Mouse (Mus musculus) splenic B cell, adult 2 months (primary cell): ENCODE results near the gene Pdlim5.

Experiments used
- DNase-seq: peaks from one replicate; pipeline ENCODE4 v3.0.0-alpha.2; 2011; ENCODE audit warnings: low read depth, low spot score
- H3K27me3 ChIP-seq: 2 replicates; pipeline ENCODE4 v1.6.1; 2012; ENCODE audit warnings: mild to moderate bottlenecking, low read length, moderate library complexity, mixed read lengths; ENCODE audit not compliant: control insufficient read depth, poor library complexity, insufficient read depth, severe bottlenecking
- H3K36me3 ChIP-seq: 2 replicates; pipeline ENCODE4 v1.6.1; 2012; ENCODE audit warnings: mild to moderate bottlenecking, low read length, moderate library complexity, mixed read lengths; ENCODE audit not compliant: control insufficient read depth, poor library complexity, insufficient read depth, severe bottlenecking

The Pdlim5 gene

DNA sequence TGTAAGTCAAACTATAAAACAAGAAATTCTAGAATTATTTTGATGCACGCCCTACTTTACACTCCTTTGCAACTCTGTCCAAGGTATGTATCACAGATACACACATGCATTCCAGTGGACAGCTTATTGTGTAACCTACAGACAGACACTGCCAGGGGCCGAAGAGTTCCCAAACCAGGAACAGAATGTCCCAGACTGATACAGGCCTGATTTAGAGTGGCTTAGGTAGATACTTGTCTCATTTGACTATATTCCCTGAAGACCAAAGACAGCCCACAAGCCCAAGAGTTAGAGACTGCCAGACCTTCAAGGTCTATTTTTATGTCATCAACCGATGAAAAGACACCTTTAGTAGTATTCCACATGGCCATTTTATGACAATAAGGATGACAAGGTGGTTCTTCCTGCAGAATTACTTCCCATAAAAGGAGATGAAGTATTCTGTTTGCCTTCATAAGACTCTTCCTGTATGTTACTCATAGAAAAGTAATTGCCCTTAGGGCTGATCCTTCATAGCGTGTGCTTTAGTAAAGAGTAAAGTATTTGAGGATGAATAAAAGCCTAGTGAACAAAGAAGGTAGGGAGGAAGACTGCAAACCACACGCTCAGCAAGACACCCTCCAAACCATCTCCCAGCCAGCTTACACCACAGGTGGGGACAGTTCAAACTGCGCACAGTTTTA, 22.9 kb downstream of the Pdlim5 start:
- Histone ChIP-seq H3K27me3 (no peaks in the 10 kb centered on the region), H3K36me3 (no peaks in the 10 kb centered on the region)
- DNase-seq = no peak

DNA sequence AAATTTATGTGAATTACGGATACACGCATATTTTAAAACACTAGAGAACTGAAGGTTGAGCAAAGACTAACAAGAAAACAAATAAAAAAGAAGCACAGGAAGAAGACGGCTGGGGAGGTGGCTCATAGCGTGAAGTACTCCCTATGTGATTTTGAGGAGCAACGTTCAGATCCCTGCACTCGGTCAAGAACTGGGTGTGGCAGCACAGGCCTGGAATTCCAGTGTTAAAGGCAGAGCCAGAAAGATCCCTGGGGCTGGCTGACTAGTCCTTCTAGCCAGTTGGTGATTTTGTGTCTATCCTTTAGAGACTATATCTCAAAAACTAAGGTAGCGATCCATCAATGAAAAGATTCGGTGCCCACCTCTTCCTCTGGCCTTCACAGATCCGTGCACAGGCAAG, 27.1 kb downstream of the Pdlim5 start:
- Histone ChIP-seq H3K36me3 (no peaks in the 10 kb centered on the region), H3K27me3 (no peaks in the 10 kb centered on the region)
- DNase-seq = no peak

DNA sequence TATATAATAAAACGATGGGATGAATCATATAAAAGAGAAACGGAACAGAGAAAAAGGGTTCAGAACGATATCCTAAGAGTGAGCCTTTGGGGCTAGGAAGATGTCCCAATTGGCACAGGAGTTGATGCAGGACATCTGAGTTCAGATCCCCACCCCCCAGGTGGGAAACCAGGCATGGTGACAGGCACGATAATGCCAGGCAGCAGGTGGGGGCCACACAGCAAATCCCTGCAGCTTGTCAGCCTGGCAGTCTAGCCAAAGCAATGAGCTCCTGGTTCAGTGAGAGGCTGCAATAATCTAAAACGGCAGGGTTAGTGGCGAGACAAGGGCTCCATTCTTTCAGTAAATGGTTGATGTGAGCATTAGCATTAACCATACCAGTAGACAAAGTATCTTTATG, 33.4 kb downstream of the Pdlim5 start:
- no peak for DNase-seq
- H3K36me3 ChIP-seq = no peaks in the 10 kb centered on the region
- H3K27me3 ChIP-seq = no peaks in the 10 kb centered on the region

DNA sequence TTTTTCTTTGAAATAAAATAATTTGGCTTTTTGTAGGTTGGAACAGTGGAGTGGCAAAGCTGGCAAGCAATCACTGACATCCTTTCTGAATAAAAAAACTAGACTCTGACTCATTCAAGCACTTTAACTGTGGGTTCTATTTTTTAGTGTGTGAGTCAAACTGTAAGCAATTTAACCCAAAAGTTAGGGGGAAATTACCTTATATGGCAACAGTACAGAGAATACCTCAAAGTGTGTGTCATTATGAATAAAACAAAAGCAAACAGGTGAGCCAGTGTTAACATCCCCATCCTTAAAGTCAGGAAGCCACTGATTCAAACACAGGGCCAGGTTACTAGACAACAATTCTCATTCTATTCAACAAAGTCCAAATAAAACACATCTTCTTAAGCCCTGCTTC, 36.5 kb downstream of the Pdlim5 start:
- no peaks in the 10 kb centered on the region for H3K36me3 ChIP-seq
- no peaks in the 10 kb centered on the region for H3K27me3 ChIP-seq
- DNase-seq = no peak

DNA sequence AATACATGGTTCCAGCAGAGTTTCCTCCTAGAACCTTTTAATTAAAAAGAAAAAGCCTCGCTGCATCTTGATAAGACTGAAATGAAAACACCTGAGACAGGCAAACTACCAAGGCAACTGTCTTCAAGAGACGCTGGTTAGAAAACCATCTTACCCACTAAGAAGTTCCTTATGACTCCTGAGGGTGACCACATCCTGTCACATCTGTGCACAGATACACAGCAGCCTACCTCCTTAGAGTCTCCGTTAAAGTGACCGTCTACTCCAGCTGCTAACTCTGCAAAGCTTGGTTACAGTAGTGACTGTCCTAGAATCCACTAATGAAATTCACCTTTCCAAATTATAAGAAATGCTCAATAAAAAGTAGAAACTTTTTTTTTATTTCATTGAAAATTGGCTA, 38.8 kb downstream of the Pdlim5 start:
- no peaks in the 10 kb centered on the region for H3K27me3 ChIP-seq
- peak; percentile 43 for DNase-seq

DNA sequence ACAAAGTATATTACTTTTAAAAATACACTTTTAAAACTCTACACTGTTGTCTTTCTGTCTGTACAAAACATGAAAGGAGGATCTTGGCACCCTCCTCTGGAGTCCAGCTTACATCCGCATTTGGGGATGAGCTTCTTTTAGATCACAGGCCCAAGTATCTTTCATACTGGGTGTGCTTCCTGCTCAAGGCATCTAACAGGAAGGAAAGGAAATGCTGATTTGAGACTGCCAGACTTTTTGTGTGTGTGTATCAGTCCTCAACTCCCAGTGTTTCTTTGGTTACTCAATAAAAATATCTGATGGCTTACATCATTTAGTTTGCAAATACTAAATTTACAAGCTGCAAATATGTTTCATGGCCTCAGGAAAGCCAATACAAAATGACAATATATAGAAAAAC, 42.3 kb downstream of the Pdlim5 start:
- DNase-seq = no peak
- Histone ChIP-seq H3K36me3 (0 out of 2 replicates have a peak, but pooled peaks cover 3% of the 10 kb centered on the region), H3K27me3 (no peaks in the 10 kb centered on the region)

More for the DNA sequence above, 38.8 kb downstream of the Pdlim5 start:
- 0 out of 2 replicates have a peak, but pooled peaks cover 2% of the 10 kb centered on the region for H3K36me3 ChIP-seq

DNA sequence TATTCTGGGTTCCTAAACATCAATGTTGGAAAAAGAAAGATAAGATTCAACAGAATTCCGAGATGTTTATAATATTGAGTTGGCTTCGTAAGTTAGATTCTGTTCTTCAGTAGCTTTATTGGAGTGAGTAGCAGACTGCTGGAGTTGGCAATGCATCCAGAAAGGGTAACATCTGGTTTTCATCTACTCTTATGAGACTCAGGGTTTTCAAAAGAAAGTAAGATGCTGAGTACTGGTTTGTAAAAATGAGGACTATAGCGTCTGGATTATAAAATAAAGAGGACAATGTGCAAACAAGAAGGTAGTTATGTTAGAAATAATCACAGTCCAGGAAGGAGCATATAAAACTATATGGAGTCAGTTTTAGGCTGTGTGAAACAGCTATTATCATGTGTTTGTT, 45.0 kb downstream of the Pdlim5 start:
- Histone ChIP-seq H3K36me3 (peaks cover 5% of the 10 kb centered on the region; the same call in 1 of the 2 replicates), H3K27me3 (no peaks in the 10 kb centered on the region)
- DNase-seq = no peak

DNA sequence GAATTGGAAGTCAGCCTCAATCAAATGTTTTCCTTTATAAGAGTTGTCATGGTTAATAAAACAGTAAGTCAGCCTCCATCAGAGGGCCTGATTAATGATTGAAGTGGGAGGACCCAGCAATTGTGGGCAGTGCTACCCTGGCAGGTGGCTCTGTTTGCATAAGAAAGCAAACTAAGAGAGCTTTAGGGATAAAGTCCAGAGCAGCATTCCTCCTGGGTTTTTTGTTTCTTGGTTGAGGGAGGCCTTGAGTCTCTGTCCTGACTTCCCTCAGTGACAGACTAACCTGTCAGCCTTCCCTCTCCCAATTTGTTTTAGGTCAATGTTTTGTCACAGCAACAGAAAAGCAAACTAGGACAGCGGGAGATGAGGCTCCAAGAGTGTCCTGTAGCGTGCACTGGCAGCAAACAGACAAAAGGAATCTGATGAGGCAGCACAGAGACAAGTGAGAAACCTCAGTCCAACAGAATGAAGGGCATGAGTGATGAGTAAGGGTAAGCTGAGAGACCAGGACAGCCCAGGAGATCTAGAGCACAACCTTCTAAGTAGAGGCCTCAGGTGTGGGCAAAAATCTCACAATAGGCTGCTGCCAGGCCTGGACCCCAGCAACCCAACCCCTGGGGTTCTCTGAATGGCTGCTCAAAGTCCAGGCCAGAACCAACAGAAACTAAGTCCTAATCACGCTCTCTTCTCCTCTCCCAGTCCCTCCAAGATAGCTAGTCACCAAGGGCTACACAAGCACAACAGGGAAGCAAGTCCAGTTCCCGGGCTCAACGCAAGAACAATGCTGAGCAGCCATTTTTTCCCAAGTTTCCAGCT, 46.5 kb downstream of the Pdlim5 start:
- peaks cover 5% of the 10 kb centered on the region; the same call in 1 of the 2 replicates for H3K36me3 ChIP-seq
- no peaks in the 10 kb centered on the region for H3K27me3 ChIP-seq
- DNase-seq = no peak

DNA sequence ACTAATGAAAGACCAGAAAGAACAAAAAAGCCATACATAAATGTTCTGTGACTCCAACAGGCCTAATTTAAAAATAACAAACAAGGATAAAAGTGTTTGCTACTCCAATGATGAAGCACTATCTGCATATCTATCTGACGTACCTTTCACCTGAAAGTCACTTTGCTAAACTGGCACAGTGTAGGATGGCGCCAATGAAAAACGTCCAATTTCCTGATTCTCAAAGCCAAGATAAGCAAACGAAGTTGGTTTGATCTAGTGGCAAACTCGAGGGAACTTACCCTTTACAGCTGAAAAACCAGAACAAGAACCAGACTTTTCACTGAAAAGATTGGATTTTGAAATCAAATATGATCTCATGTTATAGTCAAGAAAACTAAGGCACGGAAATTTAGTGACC, 49.2 kb downstream of the Pdlim5 start:
- DNase-seq = no peak
- Histone ChIP-seq H3K27me3 (no peaks in the 10 kb centered on the region), H3K36me3 (peaks cover 3% of the 10 kb centered on the region; the same call in 1 of the 2 replicates)

DNA sequence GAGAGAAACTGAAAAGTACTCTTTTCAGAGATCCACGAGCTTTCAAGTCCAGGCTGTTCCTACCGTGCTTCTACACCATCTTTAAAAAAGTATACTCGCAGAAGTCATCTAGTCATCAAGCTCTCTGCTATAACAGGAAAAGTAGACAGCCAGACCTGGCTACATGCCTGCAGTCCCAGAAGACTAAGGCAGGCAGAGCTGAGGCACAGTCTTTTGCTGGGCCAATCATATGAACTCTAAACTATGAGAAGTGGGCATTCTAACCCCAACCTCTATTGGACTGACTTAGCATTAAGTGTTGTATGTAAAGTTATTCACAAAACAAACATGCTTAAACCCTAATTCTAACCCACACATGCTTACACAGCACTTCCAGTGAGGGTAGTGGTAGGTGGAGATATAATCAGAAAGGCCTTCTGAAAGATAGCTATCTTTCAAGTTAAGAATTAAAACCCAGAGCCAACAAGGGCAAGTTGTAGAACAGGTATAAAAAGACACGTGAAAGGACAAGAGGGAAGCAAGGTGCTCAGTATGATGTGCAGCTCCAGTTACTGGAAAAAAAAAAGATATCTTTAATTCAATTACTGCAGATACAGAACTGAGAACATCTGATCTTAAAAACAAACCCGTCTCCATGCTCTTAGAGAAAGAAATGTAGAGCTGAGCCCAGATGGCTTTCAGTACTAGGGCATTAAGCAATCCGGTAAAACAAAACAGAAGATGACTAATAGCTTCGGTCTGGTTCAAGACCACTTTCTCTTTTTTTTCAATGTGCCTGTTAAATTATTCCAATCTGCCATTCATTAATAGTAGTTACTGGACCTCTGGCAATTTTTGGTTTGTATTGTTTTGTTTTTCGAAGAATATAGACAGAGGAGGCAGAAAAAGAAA, 50.0 kb downstream of the Pdlim5 start:
- Histone ChIP-seq H3K27me3 (no peaks in the 10 kb centered on the region), H3K36me3 (peaks cover 3% of the 10 kb centered on the region; the same call in 1 of the 2 replicates)
- no peak for DNase-seq

DNA sequence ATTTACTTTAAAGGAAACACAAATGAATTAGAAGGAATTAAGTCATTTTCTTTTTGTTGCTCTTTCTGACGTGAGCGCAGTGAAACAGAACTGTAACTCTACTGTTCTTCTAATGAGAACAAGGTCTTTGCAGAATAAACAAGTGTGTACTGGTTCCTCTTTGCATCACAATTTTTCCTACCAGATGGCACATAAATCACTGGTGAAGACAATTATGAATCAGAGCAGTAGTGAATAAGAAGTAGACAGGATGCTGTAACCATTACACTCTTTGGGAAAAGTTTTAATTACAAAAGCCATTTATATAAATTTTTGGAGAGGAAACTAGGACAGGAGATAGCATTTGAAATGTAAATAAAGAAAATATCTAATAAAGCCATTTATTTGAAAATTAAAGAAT, 51.7 kb downstream of the Pdlim5 start:
- DNase-seq = no peak
- H3K27me3 ChIP-seq = no peaks in the 10 kb centered on the region

DNA sequence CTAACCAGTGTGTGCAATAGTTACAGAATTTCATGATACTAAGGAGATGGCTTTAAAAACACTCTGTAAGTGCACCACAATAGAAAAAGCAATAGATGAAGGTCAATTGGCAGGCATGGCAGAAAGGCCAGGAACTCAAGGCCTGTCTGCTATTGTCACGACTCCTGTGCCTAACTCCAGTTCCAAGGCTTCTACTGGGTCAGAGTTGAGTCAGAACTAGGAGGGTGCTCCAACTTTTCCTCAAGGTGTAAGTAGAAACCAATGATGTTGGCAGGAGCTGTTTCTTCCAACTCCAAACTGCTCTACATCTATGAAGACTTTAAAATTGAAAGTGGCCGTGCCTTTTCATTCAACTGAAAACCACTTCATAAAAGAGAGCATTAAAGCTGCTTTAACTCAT, 54.8 kb downstream of the Pdlim5 start:
- H3K27me3 ChIP-seq = no peaks in the 10 kb centered on the region
- no peak for DNase-seq
- no peaks in the 10 kb centered on the region for H3K36me3 ChIP-seq

More for the DNA sequence above, 51.7 kb downstream of the Pdlim5 start:
- peaks cover 3% of the 10 kb centered on the region; the same call in 1 of the 2 replicates for H3K36me3 ChIP-seq

DNA sequence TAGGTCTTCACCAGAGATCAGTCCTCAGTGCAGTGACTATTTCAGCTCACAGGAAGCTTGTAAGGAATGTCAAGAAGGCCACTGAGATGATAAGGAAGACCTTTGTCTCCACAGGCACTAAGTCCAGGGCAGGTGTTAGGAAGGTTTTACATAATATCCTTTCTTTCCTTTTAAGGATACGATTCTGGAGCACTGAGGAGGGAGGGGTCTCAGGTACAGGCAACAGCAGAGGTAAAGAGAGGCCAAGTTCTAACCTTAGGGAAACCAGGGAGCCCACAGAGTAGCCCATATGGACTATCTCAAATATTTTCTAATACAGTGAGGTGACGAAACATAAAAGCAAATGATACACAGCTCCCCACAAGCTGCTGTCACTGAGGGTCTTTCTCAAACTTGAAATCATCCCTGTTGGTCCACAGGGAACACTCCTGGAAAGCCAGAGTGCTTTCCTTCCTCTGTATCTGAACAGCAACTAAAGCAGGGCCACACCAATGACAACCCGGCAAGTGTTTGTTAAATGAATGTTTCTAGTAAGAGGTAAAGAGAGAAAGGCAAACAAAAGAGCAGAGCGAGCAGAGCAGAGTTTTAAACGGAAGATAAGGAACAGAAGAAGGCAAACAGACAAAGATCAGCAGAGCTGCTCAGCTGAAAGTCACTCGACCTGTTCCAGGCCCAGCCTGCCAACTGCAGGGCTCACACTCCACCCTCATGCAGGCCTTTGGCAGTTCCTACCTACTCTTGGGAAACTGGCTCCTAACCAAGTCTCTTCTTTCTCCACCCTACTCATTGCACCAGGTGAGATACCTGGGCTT, 55.9 kb downstream of the Pdlim5 start:
- Histone ChIP-seq H3K36me3 (no peaks in the 10 kb centered on the region), H3K27me3 (no peaks in the 10 kb centered on the region)
- no peak for DNase-seq

DNA sequence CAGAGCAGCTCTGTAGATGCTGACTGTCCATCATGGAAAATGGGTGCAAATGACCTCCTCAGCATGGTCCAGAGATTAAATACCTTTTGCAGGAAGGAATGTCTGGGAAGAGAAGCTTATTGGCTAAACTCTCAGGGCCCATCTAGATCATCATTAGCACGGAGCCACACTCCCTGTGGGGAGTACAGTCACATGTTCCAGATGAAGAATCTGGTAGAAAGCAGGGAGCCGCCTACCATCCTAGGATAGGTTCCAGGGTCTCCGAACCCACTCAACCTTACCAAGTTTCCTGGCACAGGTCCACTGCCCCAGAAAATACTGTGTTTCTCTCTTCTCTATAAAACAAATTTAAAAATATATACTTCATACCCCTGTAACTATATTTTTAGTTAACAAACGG, 57.4 kb downstream of the Pdlim5 start:
- H3K36me3 ChIP-seq = no peaks in the 10 kb centered on the region
- no peaks in the 10 kb centered on the region for H3K27me3 ChIP-seq
- DNase-seq = no peak
